Mouse (Mus musculus): ENCODE data around the gene Hist1h2bc. TPM values are rescaled to one million over a fixed set of nuclear protein-coding genes. Genes with fewer than 3 reads are reported as not detected.

Gene Hist1h2bc
- total and polyA plus RNA-seq, 3 experiments: 73.4 to 135 (median 78.7) TPM

- intact Hi-C loops (cut with DNase I): loop anchor here (5.0 to 10.0 kb wide), 2 partner anchors 1647 to 1934 kb away; partner anchors contain the start of genes Hist1h2ag, Hist1h2ak, Hist1h2bj and Hist1h2bn
- WGBS: 99% methylated on average over 2 of the region's 2 CpGs
- peaks cover 1% of the 10 kb centered on the region; the same call in 1 of the 2 replicates for H3K4me1 ChIP-seq (ENCODE audit: control insufficient read depth, insufficient read depth, low read length)
- H3K79me2 ChIP-seq (replicated peaks; ENCODE audit: control insufficient read depth, insufficient read depth, low read length): no peaks in the 10 kb centered on the region; the same call in 1 of the 2 replicates
- H3K27me3 ChIP-seq (ENCODE audit: control insufficient read depth, insufficient read depth, low read length): no peaks in the 10 kb centered on the region
- TF ChIP-seq POLR2A (IDR thresholded peaks at IDR 0.05; ENCODE audit: insufficient read depth, low read depth, low read length) (no peak), CTCF (IDR thresholded peaks at IDR 0.05) (no peak), EP300 (IDR thresholded peaks at IDR 0.05; ENCODE audit: insufficient read depth, low read depth, low read length) (no peak)
- no peak overlapping the region for H3K4me3 ChIP-seq
- no peak for DNase-seq
- no peak overlapping the region for H3K27ac ChIP-seq
- peaks cover 2% of the 10 kb centered on the region for H3K36me3 ChIP-seq (ENCODE audit: control insufficient read depth, insufficient read depth, low read length)
- H3K9ac ChIP-seq (ENCODE audit: low read depth, low read length): no peak overlapping the region
Observed at GRCm38 (mm10) chr13:23688956-23689355, 5.0 kb downstream of the Hist1h2bc start.

GRCm38 (mm10) chr13:23689459-23689858 lies 5.5 kb downstream of the Hist1h2bc start:
- H3K27me3 ChIP-seq (ENCODE audit: control insufficient read depth, insufficient read depth, low read length): no peaks in the 10 kb centered on the region
- H3K9ac ChIP-seq (ENCODE audit: low read depth, low read length): no peak overlapping the region
- H3K27ac ChIP-seq: no peak overlapping the region
- H3K4me1 ChIP-seq (ENCODE audit: control insufficient read depth, insufficient read depth, low read length): peaks cover 1% of the 10 kb centered on the region; the same call in 1 of the 2 replicates
- intact Hi-C loops (cut with DNase I): loop anchor here (5.0 to 10.0 kb wide), 2 partner anchors 1647 to 1935 kb away; partner anchors contain the start of genes Hist1h2ag, Hist1h2ak, Hist1h2bj and Hist1h2bn
- WGBS: 55% methylated on average over 2 of the region's 2 CpGs
- no peak overlapping the region for H3K4me3 ChIP-seq
- TF ChIP-seq POLR2A (IDR thresholded peaks at IDR 0.05; ENCODE audit: insufficient read depth, low read depth, low read length) (no peak), EP300 (IDR thresholded peaks at IDR 0.05; ENCODE audit: insufficient read depth, low read depth, low read length) (no peak)
- H3K79me2 ChIP-seq (replicated peaks; ENCODE audit: control insufficient read depth, insufficient read depth, low read length): no peaks in the 10 kb centered on the region; the same call in 1 of the 2 replicates
- no peak for DNase-seq
- H3K36me3 ChIP-seq (ENCODE audit: control insufficient read depth, insufficient read depth, low read length): peaks cover 2% of the 10 kb centered on the region

GRCm38 (mm10) chr13:23693856-23694440 lies 9.9 kb downstream of the Hist1h2bc start:
- no peak overlapping the region for H3K4me3 ChIP-seq
- H3K27ac ChIP-seq: no peak overlapping the region
- intact Hi-C loops (cut with DNase I): loop anchor here (10.0 kb wide), 1 partner anchor 1979 kb away; the partner anchor contains the start of genes Hist1h2ai, Hist1h2bl and Hist1h3h
- H3K4me1 ChIP-seq (ENCODE audit: control insufficient read depth, insufficient read depth, low read length): no peaks in the 10 kb centered on the region; the same call in 1 of the 2 replicates
- WGBS: 76% methylated on average over 6 of the region's 6 CpGs
- no peaks in the 10 kb centered on the region for H3K27me3 ChIP-seq (ENCODE audit: control insufficient read depth, insufficient read depth, low read length)
- TF ChIP-seq POLR2A (IDR thresholded peaks at IDR 0.05; ENCODE audit: insufficient read depth, low read depth, low read length) (no peak), CTCF (IDR thresholded peaks at IDR 0.05) (no peak), EP300 (IDR thresholded peaks at IDR 0.05; ENCODE audit: insufficient read depth, low read depth, low read length) (no peak)
- no peak for DNase-seq
- H3K79me2 ChIP-seq (replicated peaks; ENCODE audit: control insufficient read depth, insufficient read depth, low read length): no peaks in the 10 kb centered on the region
- H3K9ac ChIP-seq (ENCODE audit: low read depth, low read length): no peak overlapping the region
- H3K36me3 ChIP-seq (ENCODE audit: control insufficient read depth, insufficient read depth, low read length): no peaks in the 10 kb centered on the region

- WGBS: 91% methylated on average over 9 of the region's 9 CpGs
- intact Hi-C loops (cut with DNase I): loop anchor here (5.0 to 10.0 kb wide), 3 partner anchors 263 to 1980 kb away; partner anchors contain the start of genes Hist1h2ah, Hist1h2ai, Hist1h2bk and Hist1h2bl
- H3K36me3 ChIP-seq (ENCODE audit: control insufficient read depth, insufficient read depth, low read length): no peaks in the 10 kb centered on the region
- DNase-seq: no peak
- no peaks in the 10 kb centered on the region; the same call in 1 of the 2 replicates for H3K4me1 ChIP-seq (ENCODE audit: control insufficient read depth, insufficient read depth, low read length)
- H3K27me3 ChIP-seq (ENCODE audit: control insufficient read depth, insufficient read depth, low read length): no peaks in the 10 kb centered on the region
- no peak for TF ChIP-seq CTCF (IDR thresholded peaks at IDR 0.05)
- TF ChIP-seq EP300 (IDR thresholded peaks at IDR 0.05; ENCODE audit: insufficient read depth, low read depth, low read length): no peak
- TF ChIP-seq POLR2A (IDR thresholded peaks at IDR 0.05; ENCODE audit: insufficient read depth, low read depth, low read length): no peak
- no peak overlapping the region for H3K4me3 ChIP-seq
- no peak overlapping the region for H3K27ac ChIP-seq
- H3K79me2 ChIP-seq (replicated peaks; ENCODE audit: control insufficient read depth, insufficient read depth, low read length): no peaks in the 10 kb centered on the region
- H3K9ac ChIP-seq (ENCODE audit: low read depth, low read length): no peak overlapping the region
Observed at GRCm38 (mm10) chr13:23694956-23695355, 11.0 kb downstream of the Hist1h2bc start.

GRCm38 (mm10) chr13:23695514-23695913 lies 11.5 kb downstream of the Hist1h2bc start, which contains the start of gene Hist1h1t:
Hist1h1t (plus strand) TSS chr13:23695814.
- TF ChIP-seq CTCF (IDR thresholded peaks at IDR 0.05) (no peak), EP300 (IDR thresholded peaks at IDR 0.05; ENCODE audit: insufficient read depth, low read depth, low read length) (no peak), POLR2A (IDR thresholded peaks at IDR 0.05; ENCODE audit: insufficient read depth, low read depth, low read length) (no peak)
- Histone ChIP-seq H3K4me1 (ENCODE audit: control insufficient read depth, insufficient read depth, low read length) (no peaks in the 10 kb centered on the region; the same call in 1 of the 2 replicates), H3K27ac (no peak within 1 kb of the TSS), H3K36me3 (ENCODE audit: control insufficient read depth, insufficient read depth, low read length) (no peaks in the 10 kb centered on the region), H3K9ac (ENCODE audit: low read depth, low read length) (no peak within 1 kb of the TSS), H3K27me3 (ENCODE audit: control insufficient read depth, insufficient read depth, low read length) (no peaks in the 10 kb centered on the region), H3K4me3 (no peak within 1 kb of the TSS), H3K79me2 (replicated peaks; ENCODE audit: control insufficient read depth, insufficient read depth, low read length) (no peaks in the 10 kb centered on the region)
- 48% methylated on average over 13 of the region's 13 CpGs for WGBS
- no peak for DNase-seq
- intact Hi-C loops (cut with DNase I): loop anchor here (5.0 to 10.0 kb wide), 3 partner anchors 263 to 1981 kb away; partner anchors contain the start of genes Hist1h2ah, Hist1h2ai, Hist1h2bk and Hist1h2bl

GRCm38 (mm10) chr13:23696061-23696474 lies 12.1 kb downstream of the Hist1h2bc start:
- Histone ChIP-seq H3K4me3 (no peak overlapping the region), H3K36me3 (ENCODE audit: control insufficient read depth, insufficient read depth, low read length) (no peaks in the 10 kb centered on the region), H3K27ac (no peak overlapping the region), H3K4me1 (ENCODE audit: control insufficient read depth, insufficient read depth, low read length) (peaks cover under 1% of the 10 kb centered on the region; the same call in 1 of the 2 replicates), H3K79me2 (replicated peaks; ENCODE audit: control insufficient read depth, insufficient read depth, low read length) (no peaks in the 10 kb centered on the region), H3K27me3 (ENCODE audit: control insufficient read depth, insufficient read depth, low read length) (no peaks in the 10 kb centered on the region), H3K9ac (ENCODE audit: low read depth, low read length) (no peak overlapping the region)
- no peak for DNase-seq
- WGBS: 52% methylated on average over 15 of the region's 15 CpGs
- intact Hi-C loops (cut with DNase I): loop anchor here (5.0 to 10.0 kb wide), 3 partner anchors 264 to 1981 kb away; partner anchors contain the start of genes Hist1h2ah, Hist1h2ai, Hist1h2bk and Hist1h2bl
- TF ChIP-seq POLR2A (IDR thresholded peaks at IDR 0.05; ENCODE audit: insufficient read depth, low read depth, low read length) (no peak), CTCF (IDR thresholded peaks at IDR 0.05) (no peak), EP300 (IDR thresholded peaks at IDR 0.05; ENCODE audit: insufficient read depth, low read depth, low read length) (no peak)
